Mouse (Mus musculus): ENCODE results near the gene Fkbp5. TPM values are rescaled to one million over a fixed set of nuclear protein-coding genes. Genes with fewer than 3 reads are reported as not detected.

Fkbp5 gene
- polyA plus RNA-seq, 1 experiment from 2014 or later = 10.0 TPM

DNA sequence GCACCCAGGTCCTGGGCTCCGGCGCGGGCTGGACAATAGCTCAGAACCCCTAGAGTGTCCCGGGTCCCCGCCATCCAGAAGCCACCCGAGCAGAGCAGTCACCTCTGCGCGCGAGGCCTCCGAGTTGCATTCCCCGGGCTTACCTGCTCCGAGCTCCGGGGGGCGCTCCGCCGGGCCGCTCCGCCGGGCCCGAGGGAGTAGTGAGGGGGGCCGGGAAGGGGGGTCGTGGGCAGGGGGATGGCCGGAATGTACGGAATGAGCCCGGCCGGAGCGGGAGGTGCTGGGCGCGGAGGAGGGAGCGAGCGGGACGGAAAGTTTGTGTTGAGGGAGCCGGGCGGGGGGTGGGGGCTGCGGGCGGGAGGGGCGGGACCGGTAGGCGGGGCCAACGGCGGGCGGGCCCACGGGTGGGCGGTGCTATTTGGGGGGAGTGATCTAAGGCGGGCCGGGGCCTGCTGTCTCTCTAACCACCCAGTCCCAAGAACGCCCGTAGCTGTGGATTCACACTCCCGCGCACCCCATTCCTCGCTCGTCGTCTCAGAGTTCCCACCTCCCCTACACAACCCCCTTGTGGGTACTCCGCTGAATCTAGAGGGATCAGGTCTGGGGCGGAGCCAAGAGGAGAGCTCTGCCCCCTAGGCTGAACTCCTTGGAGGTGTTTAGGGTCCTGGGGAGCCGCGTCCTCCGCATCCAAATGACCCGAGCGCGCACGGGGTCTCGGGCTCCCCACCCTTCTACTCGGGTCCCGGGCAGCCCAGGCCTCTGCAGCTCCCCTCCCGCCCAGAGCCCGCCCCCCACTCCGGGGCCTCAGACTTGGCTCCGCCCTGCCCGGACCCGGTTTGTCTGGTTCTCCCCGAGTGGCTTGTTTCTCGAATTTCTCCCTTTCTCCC is 166.6 kb downstream of the Fkbp5 start, which contains the start of gene Tead3:
TSS of gene Tead3 (minus strand) at position 352 of the 887 bp plus-strand sequence.
- Histone ChIP-seq H3K4me3 (ENCODE audit: low read length) (peak within 1 kb of the TSS; percentile 86), H3K9me3 (ENCODE audit: control insufficient read depth, low read length) (no peaks in the 10 kb centered on the region), H3K27me3 (ENCODE audit: control insufficient read depth, insufficient read depth, low read length) (no peaks in the 10 kb centered on the region), H3K36me3 (ENCODE audit: control insufficient read depth, insufficient read depth, low read length) (no peaks in the 10 kb centered on the region), H3K4me2 (replicated peaks; ENCODE audit: low read depth, low read length) (peak within 1 kb of the TSS; percentile 93), H3K9ac (ENCODE audit: low read depth, low read length) (peak within 1 kb of the TSS; percentile 90), H3K4me1 (ENCODE audit: control insufficient read depth, insufficient read depth, low read length) (peaks cover 45% of the 10 kb centered on the region), H3K27ac (ENCODE audit: low read depth, low read length) (peak within 1 kb of the TSS; percentile 98)
- peak; percentile 89 for ATAC-seq (ENCODE audit: low FRiP score, low TSS enrichment)
- WGBS = under 1% methylated on average over 57 of the region's 73 CpGs

DNA sequence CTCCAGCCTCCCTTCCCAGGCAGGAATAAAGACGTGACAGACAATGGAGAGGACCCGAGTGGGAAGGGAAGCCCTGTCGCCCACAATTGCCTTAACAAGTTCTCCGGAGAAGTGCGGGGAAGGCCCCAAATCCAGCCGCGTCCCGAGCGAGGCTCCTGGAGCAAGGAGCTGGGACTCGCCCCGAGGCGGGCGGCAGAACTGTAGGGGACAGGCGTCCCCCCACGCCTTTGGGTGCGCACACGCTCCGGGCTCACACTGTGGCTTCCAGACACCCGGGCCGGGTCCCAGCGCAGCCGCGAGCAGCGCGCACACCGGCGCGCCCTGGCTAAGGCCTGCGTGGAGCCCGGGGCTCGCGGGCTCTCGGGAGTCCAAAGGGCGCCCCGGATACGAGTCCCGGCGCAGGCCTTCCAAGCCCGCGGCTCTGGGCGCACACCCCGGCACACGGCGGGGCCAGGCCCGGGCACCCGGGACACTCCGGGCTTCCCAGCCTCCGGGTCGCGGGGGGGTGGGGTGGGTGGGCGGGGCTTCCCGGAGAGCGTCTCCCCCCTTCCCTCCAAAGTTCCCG is 167.3 kb downstream of the Fkbp5 start:
- peak overlapping the region; percentile 93 for H3K4me2 ChIP-seq (replicated peaks; ENCODE audit: low read depth, low read length)
- no peaks in the 10 kb centered on the region for H3K36me3 ChIP-seq (ENCODE audit: control insufficient read depth, insufficient read depth, low read length)
- peak; percentile 21; the same call in 1 of the 2 replicates for ATAC-seq (ENCODE audit: low FRiP score, low TSS enrichment)
- peak overlapping the region; percentile 86 for H3K4me3 ChIP-seq (ENCODE audit: low read length)
- H3K27me3 ChIP-seq (ENCODE audit: control insufficient read depth, insufficient read depth, low read length) = no peaks in the 10 kb centered on the region
- peak overlapping the region; percentile 90 for H3K9ac ChIP-seq (ENCODE audit: low read depth, low read length)
- under 1% methylated on average over 43 of the region's 54 CpGs for WGBS
- H3K4me1 ChIP-seq (ENCODE audit: control insufficient read depth, insufficient read depth, low read length) = peaks cover 53% of the 10 kb centered on the region
- no peaks in the 10 kb centered on the region for H3K9me3 ChIP-seq (ENCODE audit: control insufficient read depth, low read length)
- peak overlapping the region; percentile 98 for H3K27ac ChIP-seq (ENCODE audit: low read depth, low read length)

DNA sequence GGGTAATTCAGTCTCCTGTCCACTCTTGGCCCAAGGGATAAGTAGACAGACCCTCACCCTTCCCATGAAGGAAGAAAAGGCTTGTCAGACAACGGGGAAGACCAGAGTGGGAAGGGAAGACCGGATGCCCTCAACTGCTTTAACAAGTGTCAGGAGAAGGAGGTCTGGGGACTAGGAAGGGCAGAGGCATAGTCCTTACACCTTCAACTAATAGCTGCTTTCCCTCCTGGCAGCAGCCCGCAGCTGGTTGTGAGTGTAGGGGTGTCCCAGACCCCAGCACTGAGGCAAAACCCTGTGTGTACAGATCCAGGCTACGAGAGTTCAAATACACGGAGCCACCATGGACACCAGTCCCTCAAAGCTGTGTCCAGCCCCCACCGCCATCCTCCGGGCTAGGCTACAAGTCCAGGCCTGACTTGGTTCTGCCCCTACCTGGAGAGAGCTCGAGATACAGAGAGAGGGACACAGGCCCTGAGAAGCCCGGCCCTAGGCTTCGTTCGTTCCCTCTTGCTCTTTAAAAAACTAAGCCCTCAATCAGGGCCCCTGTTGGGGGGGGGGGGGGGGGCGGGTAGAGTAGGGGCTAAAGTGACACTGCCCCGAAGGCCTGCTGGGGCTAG is 168.0 kb downstream of the Fkbp5 start:
- WGBS = 8% methylated on average over 13 of the region's 13 CpGs
- H3K4me1 ChIP-seq (ENCODE audit: control insufficient read depth, insufficient read depth, low read length) = peaks cover 57% of the 10 kb centered on the region
- no peaks in the 10 kb centered on the region for H3K27me3 ChIP-seq (ENCODE audit: control insufficient read depth, insufficient read depth, low read length)
- H3K9ac ChIP-seq (ENCODE audit: low read depth, low read length) = peak overlapping the region; percentile 90
- peak overlapping the region; percentile 86 for H3K4me3 ChIP-seq (ENCODE audit: low read length)
- ATAC-seq (ENCODE audit: low FRiP score, low TSS enrichment) = no peak
- H3K36me3 ChIP-seq (ENCODE audit: control insufficient read depth, insufficient read depth, low read length) = no peaks in the 10 kb centered on the region
- no peaks in the 10 kb centered on the region for H3K9me3 ChIP-seq (ENCODE audit: control insufficient read depth, low read length)
- peak overlapping the region; percentile 98 for H3K27ac ChIP-seq (ENCODE audit: low read depth, low read length)
- H3K4me2 ChIP-seq (replicated peaks; ENCODE audit: low read depth, low read length) = peak overlapping the region; percentile 93

Small RNAs within 50 kb of the gene (microRNA-seq; reads per million reads assigned to microRNA genes)
- gene Gm25195 = not detected
- not detected for gene Mir6969

Other genes with a start within 250 kb of the Fkbp5 start
- gene Fance, start 204.0 kb downstream of the Fkbp5 start, polyA plus RNA-seq (2014; fragmentation: Nextera tagmentation; extraction: Ambion mirVana) = 24.1 and 31.9 TPM in 2 replicates
- gene Rpl10a, start 189.1 kb downstream of the Fkbp5 start, polyA plus RNA-seq (2014; fragmentation: Nextera tagmentation; extraction: Ambion mirVana) = 911 and 1,064 TPM in 2 replicates
- gene Tead3, start 166.7 kb downstream of the Fkbp5 start, polyA plus RNA-seq (2014; fragmentation: Nextera tagmentation; extraction: Ambion mirVana) = 8.7 and 10.9 TPM in 2 replicates
- 5.1 and 5.6 TPM in 2 replicates for gene Tulp1, start 152.3 kb downstream of the Fkbp5 start, polyA plus RNA-seq (2014; fragmentation: Nextera tagmentation; extraction: Ambion mirVana)
- not detected in 2 replicates for gene Armc12, start 13.3 kb upstream of the Fkbp5 start, polyA plus RNA-seq (2014; fragmentation: Nextera tagmentation; extraction: Ambion mirVana)
- gene Clpsl2, start 31.9 kb upstream of the Fkbp5 start, polyA plus RNA-seq (2014; fragmentation: Nextera tagmentation; extraction: Ambion mirVana) = not detected in 2 replicates
- not detected in 2 replicates for gene Clps, start 43.2 kb upstream of the Fkbp5 start, polyA plus RNA-seq (2014; fragmentation: Nextera tagmentation; extraction: Ambion mirVana)
- 0.45 and 0.51 TPM in 2 replicates for gene Lhfpl5, start 58.1 kb upstream of the Fkbp5 start, polyA plus RNA-seq (2014; fragmentation: Nextera tagmentation; extraction: Ambion mirVana)
- 134 and 140 TPM in 2 replicates for gene Srpk1, start 105.2 kb upstream of the Fkbp5 start, polyA plus RNA-seq (2014; fragmentation: Nextera tagmentation; extraction: Ambion mirVana)
- 0.69 and 1.3 TPM in 2 replicates for gene Slc26a8, start 172.7 kb upstream of the Fkbp5 start, polyA plus RNA-seq (2014; fragmentation: Nextera tagmentation; extraction: Ambion mirVana)
- gene Mapk14, start 173.8 kb upstream of the Fkbp5 start, polyA plus RNA-seq (2014; fragmentation: Nextera tagmentation; extraction: Ambion mirVana) = 36.4 and 61.6 TPM in 2 replicates
- gene AC170998.1, start 208.6 kb upstream of the Fkbp5 start, polyA plus RNA-seq (2014; fragmentation: Nextera tagmentation; extraction: Ambion mirVana) = 2.7 and 3.3 TPM in 2 replicates